Mouse (Mus musculus): ENCODE data around the gene Ccdc74a.
A peak's percentile ranks its signal among the peaks of the same experiment; 100 is the strongest.

Ccdc74a gene

GRCm38 (mm10) chr16:17646310-17647114 is at the start of gene Ccdc74a:
Gene Ccdc74a (plus strand): TSS chr16:17646470.
- peak; percentile 82 for DNase-seq (ENCODE audit: low read depth, low spot score)

DNA sequence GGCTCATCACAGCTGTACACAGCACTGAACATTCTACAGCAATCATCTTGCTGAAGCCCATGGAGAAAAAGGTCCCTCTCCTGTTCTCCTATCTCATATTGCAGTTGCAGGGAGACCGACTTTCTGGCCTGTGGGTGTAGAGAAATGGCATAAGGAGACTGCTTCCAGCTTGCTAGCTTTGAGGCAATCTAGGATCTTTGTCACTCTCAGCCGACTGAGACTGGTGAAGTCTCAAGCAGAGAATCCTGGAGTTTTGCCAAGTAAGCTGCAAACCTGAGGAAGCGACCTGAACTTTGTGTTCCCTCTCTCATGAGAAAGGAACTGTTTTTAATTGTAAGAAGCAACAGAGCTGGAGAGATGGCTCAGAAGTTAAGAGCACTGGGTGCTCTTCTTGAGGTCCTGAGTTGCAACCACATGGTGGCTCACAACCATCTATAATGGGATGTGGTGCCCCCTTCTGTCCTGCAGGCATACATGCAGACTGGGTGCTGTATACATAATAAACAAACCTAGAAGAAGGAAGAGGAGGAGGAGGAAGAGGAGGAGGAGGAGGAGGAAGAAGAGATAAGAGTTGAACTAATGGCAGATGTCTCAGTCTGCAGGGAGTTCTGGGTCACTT is 45.2 kb upstream of the Ccdc74a start:
- DNase-seq (ENCODE audit: low read depth, low spot score), result peak; percentile 55

DNA sequence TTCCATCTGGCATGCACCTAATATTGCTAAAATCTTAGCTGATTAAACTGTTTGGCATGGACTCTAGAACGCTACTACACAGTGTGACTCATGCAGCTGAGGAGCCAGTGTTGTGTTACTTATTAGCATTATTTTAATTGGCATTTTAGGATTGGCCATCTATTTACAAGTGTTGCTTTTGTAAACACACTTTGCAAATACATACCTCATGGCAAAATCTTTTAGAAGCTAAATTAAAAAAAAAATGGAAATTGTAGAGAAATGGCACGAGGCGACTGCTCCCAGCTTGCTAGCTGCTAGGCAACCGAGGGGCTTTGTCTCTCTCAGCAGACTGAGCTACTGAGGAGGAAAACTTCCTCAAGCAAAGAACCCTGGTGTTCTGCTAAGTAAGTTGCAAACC is 41.3 kb upstream of the Ccdc74a start:
- no peak for DNase-seq (ENCODE audit: low read depth, low spot score)

DNA sequence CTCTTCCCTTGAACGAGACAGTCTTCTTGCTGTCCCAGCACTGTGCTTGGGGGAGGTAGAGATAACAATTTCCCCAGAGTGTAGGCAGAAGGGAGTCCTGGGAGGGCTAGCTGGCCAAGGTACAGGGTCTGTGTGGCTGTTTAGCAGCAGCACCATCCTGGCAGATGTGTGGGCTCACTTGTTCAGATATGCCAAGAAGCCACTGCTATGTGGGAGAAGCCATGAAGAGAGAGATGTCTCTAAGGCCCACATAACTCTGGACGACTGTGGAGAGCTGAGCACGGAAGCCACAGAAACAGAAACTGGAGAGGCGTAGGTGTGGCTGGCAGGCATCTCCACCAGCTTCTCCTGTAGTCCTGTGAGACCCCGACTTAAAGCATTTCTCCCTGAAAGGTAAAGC is 40.6 kb upstream of the Ccdc74a start:
- DNase-seq (ENCODE audit: low read depth, low spot score), result no peak

- no peak for DNase-seq (ENCODE audit: low read depth, low spot score)
Measured at GRCm38 (mm10) chr16:17611383-17611782, 34.9 kb upstream of the Ccdc74a start.

DNA sequence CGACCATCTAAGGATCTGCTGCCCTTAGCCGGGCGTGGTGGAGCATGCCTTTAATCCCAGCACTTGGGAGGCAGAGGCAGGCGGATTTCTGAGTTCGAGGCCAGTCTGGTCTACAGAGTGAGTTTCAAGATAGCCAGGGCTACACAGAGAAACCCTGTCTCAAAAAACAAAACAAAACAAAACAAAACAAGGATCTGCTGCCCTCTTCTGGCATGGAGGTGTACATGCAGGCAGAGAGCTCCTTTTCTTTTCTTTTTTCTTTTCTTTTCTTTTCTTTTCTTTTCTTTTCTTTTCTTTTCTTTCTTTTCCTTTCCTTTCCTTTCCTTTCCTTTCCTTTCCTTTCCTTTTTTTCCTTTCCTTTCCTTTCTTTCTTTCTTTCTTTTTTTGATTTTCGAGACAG is 31.5 kb upstream of the Ccdc74a start:
- DNase-seq (ENCODE audit: low read depth, low spot score), result peak; percentile 22

DNA sequence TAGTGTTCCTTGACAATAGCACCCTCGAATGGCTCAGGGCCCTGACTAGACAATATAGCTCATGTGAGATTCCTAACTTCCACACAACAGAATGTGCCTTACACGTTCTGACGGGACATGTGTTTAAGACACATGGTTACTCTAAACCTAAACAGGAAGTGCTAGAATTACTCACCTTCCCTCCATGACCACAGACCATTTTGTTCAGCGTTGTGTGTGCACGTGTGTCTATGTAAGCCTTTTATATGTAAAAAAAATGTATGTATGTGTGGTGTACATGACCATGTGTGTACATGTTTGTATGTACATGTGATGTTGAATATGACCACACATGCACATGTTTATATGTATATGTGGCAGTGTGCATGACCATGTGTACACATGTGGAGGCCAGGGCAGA is 30.1 kb upstream of the Ccdc74a start:
- no peak for DNase-seq (ENCODE audit: low read depth, low spot score)

GRCm38 (mm10) chr16:17617922-17618565 is 28.2 kb upstream of the Ccdc74a start:
- DNase-seq (ENCODE audit: low read depth, low spot score), result peak; percentile 80

DNA sequence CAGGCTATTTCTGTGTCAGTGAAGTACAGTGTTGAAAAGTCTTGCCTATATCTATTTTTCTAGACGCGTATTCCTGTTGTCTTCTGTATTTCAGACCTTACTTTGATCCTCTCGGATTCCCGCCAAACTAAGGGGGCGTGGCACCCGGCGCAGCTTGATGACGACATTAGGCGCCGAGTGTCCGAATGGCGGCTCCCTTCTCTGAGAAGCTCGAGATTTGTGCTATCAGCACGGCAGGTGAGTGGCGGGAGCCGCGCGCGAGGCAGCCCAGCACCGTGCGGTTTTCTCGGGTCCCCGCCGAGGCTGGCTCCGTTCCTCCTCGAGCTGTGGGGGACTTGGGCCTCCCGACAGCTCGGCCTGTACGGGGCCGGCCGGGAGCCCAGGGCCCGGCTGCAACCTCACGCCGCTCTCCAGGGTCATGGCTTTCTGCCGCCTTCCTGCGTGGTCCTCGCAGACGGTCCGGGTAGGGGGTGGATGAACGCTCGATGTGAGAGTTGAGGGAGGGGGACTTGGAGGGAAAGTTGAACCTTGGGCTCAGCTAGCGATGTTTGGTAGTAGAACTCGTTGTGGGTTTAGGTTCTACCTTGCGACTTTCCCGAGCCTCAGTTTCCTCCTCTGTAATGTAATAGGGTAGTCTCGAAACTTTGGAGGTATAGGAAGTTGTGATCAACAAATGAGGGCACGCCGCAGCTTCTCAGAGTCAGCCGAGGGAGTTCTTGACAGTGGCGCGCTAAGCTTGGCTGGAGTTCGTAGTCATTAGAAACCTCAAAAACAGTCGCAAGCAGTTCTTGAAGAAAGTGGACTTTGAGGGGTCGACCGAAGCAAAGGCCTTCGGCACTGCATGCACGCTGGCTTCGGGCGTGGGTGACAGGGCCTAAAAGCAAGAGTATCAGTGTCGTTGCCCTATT is 26.8 kb upstream of the Ccdc74a start, which contains the start of gene Smpd4:
TSS of gene Smpd4 (plus strand) at position 157 of the 908 bp plus-strand sequence.
- DNase-seq (ENCODE audit: low read depth, low spot score), result peak; percentile 91

GRCm38 (mm10) chr16:17621936-17622335 is 24.3 kb upstream of the Ccdc74a start:
- DNase-seq (ENCODE audit: low read depth, low spot score), result no peak

DNA sequence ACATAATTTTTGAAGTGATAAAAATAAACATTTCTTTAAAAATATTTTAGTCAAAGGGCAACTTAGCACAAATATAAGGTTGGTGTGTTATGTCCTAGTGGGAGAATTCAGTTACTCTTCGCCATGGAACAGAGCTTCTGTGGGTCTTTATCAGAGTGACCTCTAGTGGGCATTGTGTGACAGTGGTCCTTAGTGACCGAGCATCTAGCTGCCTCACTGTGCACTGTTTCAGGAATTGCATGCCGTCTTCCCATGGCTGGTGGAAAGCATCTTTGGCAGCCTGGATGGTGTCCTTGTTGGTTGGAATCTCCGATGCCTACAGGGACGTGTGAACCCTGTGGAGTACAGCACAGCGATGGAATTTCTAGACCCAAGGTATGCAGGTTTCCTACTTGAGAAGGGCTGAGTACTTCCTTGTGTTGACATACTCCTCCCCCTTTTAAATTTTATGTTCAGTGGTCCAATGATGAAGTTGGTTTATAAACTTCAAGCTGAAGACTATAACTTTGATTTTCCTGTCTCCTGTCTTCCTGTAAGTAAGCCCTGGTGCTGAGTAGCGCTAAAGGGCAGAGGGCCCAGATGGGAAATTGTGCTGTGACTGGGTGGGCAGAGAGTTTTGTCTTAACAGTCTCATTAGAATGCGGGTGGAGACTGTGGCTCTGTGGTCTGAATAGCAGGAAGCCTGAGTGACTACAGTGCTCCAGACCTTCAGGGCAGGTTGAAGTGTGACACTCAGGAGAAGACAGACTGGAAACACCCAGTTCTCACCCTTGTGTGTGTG is 20.6 kb upstream of the Ccdc74a start:
- DNase-seq (ENCODE audit: low read depth, low spot score), result peak; percentile 32

GRCm38 (mm10) chr16:17626269-17626555 is 20.1 kb upstream of the Ccdc74a start:
- DNase-seq (ENCODE audit: low read depth, low spot score), result no peak

DNA sequence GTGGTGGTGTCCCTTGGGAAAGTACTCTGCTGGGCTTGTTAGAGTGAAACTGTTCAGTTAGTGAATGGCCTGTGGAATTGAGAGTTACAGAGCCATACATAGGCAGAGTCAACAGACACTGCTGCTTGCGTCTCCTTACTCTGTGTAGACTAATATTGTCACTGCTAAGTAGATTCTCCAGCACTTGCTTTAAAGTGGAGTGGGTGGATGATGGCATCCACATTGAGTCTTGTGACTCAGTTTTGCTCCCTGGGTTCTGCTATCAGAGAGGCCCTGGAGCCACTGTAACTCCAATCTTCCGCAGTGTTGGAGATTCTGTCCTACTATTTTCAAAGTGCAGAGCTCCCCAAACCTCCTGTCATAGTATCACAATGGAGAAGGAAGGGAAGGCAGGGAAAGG is 13.7 kb upstream of the Ccdc74a start:
- no peak for DNase-seq (ENCODE audit: low read depth, low spot score)

DNA sequence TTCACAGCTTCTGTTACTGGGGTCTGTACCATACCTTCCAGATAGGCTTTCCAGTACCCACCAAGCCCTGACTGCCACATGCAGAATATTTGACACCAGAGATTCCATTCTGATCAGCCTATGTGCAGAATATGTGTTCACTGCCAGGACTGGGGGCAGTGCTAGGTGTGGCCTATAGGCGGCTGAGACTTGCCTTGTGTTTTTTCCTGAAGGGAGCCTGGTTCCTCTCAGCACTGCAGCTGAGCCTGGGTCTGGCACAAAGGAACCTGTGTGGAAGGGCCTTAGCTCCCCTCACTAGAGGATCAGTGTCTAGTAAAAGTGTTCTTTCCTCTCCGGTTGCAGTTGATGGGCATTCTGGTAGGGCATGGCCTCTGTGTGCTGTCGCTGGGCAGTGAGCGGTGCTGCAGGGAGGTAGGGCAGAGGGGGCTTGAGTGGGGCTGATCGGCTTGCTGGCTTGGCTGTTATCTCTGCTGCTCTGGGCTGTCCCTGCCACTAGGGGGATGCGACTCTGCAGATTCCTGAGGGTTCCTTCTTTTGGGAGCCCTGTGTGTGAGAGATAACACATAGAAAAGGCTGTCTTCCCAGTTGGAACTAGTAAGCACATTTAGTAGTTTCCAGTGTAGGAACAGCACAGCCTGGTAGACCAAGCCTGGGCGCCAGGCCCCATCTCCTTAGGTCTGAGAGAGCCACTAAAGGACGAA is 12.6 kb upstream of the Ccdc74a start:
- no peak for DNase-seq (ENCODE audit: low read depth, low spot score)

GRCm38 (mm10) chr16:17636904-17637303 is 9.4 kb upstream of the Ccdc74a start:
- DNase-seq (ENCODE audit: low read depth, low spot score), result no peak

- no peak for DNase-seq (ENCODE audit: low read depth, low spot score)
Measured at GRCm38 (mm10) chr16:17637610-17638009, 8.7 kb upstream of the Ccdc74a start.

GRCm38 (mm10) chr16:17638036-17638628 is 8.1 kb upstream of the Ccdc74a start:
- no peak for DNase-seq (ENCODE audit: low read depth, low spot score)

DNA sequence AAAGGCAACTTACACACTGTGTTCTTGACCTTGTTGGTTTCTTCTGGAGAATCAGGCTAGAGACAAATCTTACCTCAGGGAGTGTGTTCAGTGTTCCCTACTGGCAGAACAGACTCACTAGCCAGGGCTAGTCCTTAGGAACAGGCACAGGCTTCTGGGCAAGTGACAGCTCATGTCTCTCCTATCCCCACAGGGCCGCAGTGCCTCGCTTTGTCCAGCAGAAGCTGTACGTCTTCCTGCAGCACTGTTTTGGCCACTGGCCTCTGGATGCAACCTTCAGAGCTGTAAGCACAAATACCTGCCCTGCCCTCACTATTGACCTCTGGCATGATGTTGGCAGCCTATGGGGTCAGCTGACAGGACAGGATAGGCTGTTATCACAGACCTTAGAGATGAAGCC is 7.2 kb upstream of the Ccdc74a start:
- no peak for DNase-seq (ENCODE audit: low read depth, low spot score)

- no peak for DNase-seq (ENCODE audit: low read depth, low spot score)
Measured at GRCm38 (mm10) chr16:17639951-17640350, 6.3 kb upstream of the Ccdc74a start.

- DNase-seq (ENCODE audit: low read depth, low spot score), result no peak
Measured at GRCm38 (mm10) chr16:17640706-17641105, 5.6 kb upstream of the Ccdc74a start.
